Mouse (Mus musculus): Measurements from ENCODE around the gene Cxcl9.
"Not testable (repeated sequence)": the region's sequence is repeated elsewhere in the genome, so short reads cannot be mapped to it uniquely, and the experiment has no call there.

Gene Cxcl9

DNA sequence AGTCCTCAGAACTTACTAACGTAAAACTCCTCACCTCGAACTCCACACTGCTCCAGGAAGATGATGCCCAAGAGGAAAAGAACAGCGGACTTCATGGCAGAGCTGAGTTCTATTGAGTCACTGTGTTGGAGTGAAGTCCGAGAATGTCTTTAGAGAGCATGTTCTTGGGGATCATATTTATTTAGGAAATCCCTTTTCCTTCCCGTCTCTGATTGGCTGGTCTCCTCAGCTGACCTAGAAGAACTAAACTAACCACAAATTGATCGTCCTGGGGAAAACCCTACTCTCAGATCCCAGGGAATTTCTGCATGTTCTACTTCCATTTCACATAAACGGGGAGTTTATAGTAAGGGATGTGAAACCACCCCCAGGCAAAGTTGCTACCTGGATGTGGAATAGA is at the start of gene Cxcl9:
TSS of gene Cxcl9 (minus strand) at position 151 of the 400 bp plus-strand sequence.
- in situ Hi-C loops (cut with MboI; ENCODE audit: low sequenced_read_pairs), result no loop called here

DNA sequence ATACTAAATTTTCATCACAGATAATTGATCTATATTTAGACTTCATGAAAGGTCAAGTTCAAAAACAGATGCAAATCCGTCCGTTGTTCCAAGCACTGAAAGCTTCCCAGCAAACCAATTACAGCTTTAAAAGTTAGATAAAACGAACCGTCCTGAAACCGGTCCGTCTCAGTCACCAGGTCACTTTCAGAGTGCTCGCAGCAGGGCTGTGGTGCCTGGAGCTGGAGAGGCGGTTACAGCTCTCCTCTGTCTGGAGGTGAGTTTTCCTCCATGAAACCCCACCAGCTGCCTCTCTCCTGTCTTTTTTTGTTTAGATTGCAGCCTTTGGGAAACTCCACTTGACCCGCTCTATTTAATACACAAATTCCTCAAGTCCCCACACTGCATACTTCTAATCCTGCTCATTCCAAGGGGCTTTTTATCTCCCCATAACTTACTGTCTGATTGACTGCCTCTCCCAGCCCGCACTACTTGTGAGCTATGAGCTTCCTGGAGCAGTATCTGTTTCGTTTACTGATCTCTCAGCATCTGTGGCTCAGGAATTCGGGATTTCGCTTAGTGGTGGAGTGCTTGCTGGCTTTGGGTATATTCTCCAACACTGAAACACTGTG is 49.0 kb upstream of the Cxcl9 start:
- in situ Hi-C loops (cut with MboI; ENCODE audit: low sequenced_read_pairs), result no loop called here

DNA sequence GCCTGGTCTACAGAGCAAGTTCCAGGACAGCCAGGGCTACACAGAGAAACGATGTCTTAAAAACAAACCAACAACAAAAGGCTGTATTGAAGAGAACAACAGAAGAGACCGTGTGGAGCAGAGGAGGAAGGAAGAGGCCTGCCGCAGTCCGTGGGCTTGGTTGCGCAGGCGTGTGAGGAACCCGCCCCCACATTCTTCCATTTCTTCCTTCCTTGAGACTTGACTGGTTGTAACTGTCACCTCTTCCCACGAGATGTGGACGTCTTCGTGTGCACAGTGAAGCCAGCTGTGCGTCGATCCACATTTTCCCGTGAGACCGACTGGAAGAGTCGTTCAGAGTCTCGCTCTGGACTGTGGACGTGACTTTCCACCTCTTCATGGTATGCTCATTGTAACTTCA is 47.5 kb upstream of the Cxcl9 start:
- in situ Hi-C loops (cut with MboI; ENCODE audit: low sequenced_read_pairs), result no loop called here

DNA sequence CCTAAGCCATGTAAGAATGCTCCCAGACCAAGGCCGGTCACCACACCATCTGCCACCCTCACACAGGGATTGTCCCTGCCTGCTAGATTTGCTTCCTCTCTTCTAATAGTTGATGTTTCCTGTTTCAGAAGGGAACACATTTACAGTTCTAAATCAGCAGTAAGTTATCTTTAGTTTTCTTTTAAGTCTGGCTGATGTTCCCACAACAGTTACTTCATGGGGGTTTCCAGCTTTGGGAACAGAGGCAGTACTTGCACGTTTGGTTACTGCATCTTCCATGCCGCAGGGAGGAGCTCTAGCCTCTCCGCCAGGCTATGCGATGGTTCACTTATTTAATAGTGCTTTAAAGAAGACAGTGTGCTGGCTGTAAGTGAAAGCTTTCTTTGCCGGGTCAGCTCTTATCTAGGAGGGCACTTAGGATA is 46.9 kb upstream of the Cxcl9 start:
- in situ Hi-C loops (cut with MboI; ENCODE audit: low sequenced_read_pairs), result no loop called here

DNA sequence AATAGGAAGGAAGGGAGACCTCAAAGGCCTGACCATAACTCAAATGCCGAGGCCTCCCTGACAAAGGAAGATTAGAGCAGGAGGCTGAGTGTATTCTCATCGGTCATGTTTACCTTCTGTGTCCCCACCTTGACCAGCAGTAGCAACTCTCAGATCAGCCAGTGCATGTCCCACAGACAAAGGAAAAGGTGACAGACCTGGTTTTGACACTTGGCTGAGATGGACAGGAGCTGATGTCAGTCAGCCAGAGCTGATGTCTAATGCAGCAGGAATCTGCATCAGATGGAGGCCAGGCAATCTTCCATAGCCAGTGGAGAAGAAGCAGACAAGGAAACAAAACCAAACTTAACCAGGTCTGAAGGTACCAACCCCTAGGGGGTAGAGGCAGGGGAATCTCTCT is 44.7 kb upstream of the Cxcl9 start:
- in situ Hi-C loops (cut with MboI; ENCODE audit: low sequenced_read_pairs), result no loop called here

DNA sequence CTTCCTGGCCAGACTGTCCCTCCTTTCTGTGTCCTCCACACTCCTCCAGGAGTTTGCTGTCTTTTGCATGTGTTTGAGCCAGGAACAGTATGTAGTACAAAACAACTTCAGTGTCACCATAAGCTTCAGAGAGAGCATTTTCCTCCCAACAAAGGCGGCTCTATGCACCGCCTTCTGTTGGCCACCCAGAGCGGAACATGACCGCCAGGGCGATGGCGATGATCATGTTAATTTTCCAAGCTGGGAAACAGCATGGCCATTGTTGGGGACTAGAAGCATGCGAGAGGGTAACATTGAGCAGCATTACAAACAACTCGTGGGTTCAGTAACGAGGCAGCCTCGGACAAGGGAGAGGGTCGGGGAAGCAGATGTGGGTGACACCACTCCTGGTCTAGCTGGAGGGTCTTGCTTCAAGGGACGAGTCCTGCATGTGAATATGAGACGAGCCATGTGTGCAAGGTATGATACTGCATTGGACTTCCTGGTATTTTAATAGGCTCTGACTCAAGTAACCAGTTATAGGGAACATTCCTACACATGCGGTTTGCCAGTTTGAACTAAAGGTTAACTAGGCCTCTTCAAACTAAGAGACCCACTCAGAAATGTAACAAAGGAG is 43.6 kb upstream of the Cxcl9 start:
- in situ Hi-C loops (cut with MboI; ENCODE audit: low sequenced_read_pairs), result no loop called here

DNA sequence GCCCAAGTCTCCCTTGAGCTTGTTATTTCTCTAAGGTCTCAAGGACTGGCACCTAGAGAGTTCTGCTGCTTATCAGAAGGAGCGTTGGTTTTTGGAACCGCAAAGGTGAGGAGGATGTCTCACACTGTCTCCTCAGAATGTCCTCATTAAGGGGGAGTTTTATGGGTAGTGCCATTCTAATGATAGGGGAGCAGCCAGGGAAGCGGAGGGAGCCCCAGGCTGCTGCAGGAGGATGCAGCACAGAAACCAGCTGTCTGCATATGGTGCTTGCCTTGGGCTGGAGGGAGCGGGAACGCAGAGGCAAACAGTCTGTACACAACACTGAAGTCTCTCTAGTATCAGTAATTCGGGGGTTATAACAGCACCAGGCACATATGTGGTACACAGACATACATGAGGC is 43.0 kb upstream of the Cxcl9 start:
- in situ Hi-C loops (cut with MboI; ENCODE audit: low sequenced_read_pairs), result no loop called here

DNA sequence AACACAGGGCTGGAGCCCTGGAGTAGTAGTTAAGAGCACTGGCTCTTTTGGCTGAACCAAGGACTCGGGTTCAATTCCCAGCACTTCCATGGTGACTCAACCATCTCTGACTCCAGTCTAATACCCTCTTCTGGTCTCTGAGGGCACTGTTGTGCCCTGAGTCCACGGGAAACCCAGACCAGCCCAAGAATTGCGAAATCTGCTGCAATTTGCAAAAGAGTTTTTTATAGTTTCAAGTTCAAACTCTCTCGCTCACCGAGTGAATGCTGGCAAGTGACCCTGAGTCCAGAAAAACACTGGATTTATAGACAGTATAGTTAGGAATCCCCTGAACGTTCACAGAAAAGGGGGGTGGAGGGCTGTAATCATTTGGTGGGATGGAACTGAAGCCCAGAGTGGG is 42.5 kb upstream of the Cxcl9 start:
- in situ Hi-C loops (cut with MboI; ENCODE audit: low sequenced_read_pairs), result no loop called here

DNA sequence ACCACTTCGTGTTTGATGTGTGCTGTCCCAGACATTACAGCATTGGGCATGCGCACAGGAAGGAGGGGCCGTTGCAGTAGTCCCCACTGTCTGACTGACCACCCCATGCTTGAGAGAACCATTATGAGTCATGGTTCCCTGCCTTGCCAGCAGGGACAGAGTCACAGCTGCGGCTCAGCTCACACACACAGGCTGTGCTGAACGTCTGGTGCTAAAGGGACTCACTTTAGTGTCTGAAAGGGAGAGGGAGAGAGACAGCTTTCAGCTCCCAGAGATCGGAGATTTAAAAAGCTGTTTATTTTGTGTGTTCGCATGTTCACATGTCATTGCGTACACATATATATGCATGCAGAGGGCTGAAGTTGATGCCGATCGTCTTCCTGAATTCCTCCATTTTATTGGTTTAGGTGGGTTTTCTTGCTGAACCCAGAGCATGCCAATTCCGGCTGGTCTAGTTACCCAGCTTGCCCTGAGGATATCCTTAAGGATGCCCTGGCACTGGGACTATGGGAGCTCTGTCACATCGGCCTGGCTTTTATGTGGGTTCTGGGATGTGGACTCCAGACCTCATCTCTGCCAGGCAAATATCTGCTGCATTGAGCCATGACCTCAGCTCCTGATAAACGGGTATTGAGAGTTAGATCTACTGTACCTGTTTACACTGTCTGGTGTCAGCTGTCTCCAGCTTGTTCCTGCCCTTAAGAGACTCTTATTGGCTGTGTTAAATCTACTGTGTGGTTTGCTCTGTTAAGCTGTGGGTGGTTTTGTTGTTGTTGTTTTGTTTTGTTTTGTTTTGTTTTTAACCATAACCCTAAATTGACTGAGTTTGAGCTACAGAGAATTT is 41.5 kb upstream of the Cxcl9 start:
- in situ Hi-C loops (cut with MboI; ENCODE audit: low sequenced_read_pairs), result no loop called here

DNA sequence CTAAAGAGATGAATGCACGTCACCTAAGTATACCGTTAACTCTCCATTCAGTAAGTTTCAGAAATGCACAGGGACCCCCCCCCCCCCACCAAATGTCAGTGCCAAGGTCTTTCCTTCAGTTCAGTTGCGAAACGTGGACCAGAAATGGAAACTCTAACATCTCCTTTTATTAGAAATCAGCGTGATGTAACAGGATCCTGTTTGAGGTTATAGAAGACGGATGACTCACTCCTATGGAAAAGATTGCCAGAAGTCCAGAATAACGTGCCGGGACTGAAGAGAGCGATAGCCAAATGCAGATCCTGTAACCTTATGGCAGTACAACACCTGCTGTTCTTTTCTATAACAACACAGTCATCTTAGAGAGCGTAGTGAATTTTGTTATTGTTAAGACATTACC is 40.5 kb upstream of the Cxcl9 start:
- in situ Hi-C loops (cut with MboI; ENCODE audit: low sequenced_read_pairs), result no loop called here

DNA sequence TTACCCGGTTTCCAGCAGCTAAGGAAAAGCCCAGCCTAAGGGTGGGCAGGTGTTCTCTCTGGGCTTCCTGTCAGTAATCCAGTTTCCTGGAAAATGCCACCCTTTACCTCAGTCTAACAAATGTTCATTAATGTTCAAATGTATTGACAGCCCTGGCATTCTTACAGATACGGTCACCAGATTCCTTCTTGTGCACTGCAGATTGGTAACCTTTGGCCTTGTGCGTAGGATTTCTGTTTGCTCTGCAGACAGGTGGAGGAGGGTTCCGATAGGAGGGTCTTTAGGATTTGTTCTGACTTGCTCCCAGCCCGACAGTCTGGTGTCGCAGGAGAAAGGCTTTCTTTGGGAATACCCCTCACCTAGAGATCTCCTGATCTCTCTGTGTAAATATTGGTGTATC is 38.7 kb upstream of the Cxcl9 start:
- in situ Hi-C loops (cut with MboI; ENCODE audit: low sequenced_read_pairs), result no loop called here

DNA sequence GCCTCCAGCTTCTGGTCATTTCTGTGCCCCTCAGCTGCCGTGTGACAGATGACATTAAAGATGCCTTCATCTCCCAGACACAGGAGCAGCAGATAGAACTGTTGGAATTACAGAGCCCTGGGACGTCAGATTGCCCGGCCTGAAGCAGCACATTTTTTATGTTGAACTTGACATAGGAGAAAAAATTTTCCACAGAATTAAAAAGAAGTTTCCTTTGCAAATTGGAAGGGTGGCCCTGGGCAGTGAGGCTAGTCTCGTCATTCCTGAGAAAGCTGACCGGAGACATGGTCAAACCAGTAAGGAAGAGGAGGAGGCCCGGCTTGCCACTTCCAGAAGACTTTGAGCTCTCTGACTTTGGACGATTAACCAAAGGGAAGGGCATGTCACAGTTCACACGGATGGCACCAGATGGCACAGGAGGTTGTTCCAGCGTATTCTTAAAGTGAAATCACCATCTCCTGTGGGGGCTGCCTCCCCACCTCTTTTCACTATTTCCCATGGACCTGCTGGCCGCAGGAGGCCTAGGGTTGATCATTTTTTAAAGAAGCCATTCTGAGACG is 37.3 kb upstream of the Cxcl9 start:
- in situ Hi-C loops (cut with MboI; ENCODE audit: low sequenced_read_pairs), result no loop called here

DNA sequence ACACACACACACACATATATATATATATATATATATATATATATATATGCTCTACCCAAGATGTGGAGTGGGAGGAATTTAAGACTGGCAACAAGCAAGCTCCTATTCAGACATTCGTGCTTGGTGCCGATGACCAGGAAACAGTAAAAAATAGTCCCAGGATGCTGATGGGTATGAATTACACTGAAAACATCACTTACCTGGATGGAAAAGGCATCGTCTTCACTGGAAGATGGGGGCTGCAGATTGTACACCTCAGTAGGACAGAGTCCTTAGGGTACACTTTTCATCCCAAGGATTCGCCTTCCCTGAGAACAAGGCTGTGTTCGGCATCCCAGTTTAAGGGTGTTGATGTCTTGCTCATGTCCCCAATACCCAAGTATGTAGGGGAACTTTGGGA is 36.1 kb upstream of the Cxcl9 start:
- in situ Hi-C loops (cut with MboI; ENCODE audit: low sequenced_read_pairs), result no loop called here

DNA sequence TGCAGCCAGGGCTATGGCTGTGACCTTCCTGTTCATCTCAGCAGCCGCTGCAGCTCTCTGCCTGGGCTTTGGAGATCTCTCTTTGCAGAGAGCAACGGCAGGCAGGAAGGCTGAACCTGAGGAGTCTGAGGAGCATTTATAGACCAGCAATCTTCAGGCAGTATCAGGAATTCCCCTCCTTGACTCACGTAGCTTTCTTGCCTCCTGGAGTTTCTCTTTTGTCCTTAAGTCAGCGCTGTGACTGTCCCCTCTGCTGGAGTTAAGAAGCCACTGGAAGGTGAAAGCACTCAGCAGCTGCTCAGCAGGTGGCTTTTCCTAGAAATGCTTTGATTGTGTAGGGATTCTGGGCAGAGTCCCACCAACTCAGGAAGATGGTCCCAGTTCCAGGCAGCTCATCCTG is 35.3 kb upstream of the Cxcl9 start:
- in situ Hi-C loops (cut with MboI; ENCODE audit: low sequenced_read_pairs), result no loop called here

DNA sequence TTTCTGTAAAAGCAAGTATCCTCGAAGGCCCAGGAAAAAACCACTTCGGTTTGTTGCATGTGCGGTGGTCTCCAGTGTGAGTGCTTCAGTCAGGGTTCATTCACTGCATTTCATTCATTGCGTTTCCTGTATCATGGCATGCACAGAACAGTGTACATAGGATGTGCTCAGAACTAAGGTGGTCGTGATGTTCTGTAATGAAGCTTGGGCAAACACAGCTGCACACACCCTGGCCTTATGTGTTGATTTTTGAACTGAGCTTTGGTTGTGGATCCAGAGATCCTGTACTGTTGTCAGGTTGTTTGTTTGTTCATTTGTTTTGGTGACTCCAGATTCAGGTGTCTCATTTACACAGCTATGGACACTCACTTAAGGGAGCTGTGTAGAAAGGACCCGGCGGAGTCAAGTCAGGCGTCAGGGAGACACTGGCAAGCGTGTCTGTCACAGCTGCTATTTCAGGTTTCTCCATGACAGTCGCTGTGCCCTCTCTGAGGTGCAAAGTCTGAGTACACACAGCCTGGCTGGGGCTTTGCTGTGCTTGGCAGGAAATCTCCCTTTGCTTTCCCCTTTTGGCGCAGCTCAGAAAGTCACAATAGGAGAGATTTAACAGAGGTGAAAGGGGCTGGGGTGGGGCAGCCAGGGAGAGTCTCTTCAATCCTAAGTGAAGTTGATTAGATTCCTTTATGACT is 31.0 kb upstream of the Cxcl9 start:
- in situ Hi-C loops (cut with MboI; ENCODE audit: low sequenced_read_pairs), result no loop called here

DNA sequence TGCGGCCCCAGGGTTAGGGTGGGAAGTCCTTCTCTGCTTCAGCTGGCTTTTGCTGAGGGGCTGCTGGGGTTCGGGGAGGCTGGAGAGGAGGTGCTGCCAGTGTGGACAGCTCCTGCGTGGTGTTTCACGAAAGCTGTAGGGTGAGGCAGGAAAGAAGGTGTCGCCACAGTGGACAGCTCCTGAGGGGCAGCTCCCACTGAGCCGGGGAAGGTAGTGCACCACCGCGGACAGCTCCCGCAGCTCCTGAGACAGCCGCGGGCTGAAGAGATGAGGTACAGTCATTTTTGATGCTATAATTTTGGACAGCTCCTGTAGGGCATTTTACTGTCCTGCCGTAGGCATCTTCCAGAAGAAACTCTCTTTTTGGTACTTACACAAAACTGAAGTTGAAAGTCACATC is 30.2 kb upstream of the Cxcl9 start:
- in situ Hi-C loops (cut with MboI; ENCODE audit: low sequenced_read_pairs), result no loop called here

DNA sequence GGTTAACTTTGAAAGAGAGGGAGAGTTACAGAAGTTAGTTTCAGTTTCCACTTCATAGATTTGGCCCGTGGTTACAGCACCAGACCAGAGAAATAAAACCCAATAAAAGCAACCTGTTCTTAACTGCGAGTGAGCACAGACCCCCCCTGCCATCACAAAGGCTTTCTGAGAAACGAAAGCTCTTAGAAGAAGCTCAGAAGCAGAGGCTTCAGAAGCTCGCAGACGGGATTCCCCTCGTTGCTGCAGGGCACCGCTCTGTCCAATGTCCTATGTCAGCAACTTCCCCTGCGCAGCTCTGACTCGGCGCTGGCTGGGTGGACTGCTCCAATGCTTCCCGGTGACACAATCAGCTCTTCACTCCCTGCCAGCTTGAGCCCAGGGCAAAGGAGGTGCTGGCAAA is 25.6 kb upstream of the Cxcl9 start:
- in situ Hi-C loops (cut with MboI; ENCODE audit: low sequenced_read_pairs), result no loop called here

DNA sequence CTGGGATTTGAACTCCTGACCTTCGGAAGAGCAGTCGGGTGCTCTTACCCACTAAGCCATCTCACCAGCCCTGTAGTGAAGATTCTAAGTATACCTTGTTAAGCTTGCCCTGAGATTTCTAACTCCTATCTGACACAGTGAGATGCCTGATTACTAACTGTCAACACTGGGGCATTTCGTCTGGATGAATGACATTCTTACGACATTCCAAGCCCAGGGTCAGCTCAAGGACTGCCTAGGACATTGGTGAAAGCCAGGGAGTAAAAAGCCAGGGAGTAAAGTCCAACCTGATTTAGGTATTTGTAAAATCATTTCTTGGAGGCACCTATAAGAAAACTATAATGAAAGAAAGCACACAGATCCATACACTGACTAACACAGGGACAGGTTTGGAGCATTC is 24.8 kb upstream of the Cxcl9 start:
- in situ Hi-C loops (cut with MboI; ENCODE audit: low sequenced_read_pairs), result not testable (repeated sequence)

DNA sequence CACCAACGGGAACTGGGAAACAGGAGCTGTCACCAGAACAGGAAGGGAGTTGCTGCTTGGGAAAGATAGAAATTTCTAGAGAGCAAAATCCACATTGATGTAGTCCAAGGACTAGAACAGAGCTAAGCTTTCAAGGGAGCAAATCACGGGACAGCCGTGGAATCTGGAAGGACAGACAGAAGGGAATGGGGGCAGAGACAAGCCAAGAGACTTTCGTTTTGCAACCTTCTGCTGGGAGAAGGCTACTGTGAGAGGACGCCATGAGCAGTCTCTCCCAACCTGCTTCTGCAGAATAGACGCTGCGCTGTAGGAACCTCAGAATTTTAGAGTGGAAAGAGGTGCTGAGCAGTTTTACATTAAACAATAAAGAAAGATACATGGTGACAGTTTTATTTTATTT is 21.9 kb upstream of the Cxcl9 start:
- in situ Hi-C loops (cut with MboI; ENCODE audit: low sequenced_read_pairs), result no loop called here

DNA sequence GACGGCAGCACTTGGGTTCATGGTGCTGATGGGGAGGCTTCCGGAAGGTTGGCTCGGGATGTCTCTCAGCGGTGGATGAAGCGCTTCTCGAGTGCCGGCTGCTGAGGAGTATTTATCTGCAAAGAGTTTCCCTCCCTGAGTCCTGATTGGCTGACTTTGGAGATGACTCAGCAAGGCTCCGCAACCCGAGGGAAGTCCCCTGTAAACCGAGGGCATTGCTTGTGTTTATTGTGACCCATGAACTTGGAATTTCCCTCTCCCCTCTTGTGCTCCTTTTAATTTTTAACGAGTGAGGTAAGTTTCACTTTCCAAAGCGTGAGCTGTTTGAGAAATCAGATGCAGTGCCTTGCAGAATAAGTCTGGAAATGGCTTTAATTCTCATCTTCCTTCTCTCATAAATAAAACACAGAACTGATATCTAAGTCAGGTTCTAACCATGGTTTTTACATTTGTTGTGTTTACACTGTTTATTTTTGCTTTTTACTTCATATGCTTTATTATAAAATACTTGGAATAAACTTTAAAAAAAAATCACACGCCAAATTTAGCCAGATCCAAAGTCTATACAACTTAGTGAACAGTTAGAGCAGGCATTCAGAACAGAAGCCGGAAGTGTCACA is 21.0 kb upstream of the Cxcl9 start, which contains the start of gene Cxcl10:
TSS of gene Cxcl10 (minus strand) at position 96 of the 620 bp plus-strand sequence.
- in situ Hi-C loops (cut with MboI; ENCODE audit: low sequenced_read_pairs), result no loop called here

DNA sequence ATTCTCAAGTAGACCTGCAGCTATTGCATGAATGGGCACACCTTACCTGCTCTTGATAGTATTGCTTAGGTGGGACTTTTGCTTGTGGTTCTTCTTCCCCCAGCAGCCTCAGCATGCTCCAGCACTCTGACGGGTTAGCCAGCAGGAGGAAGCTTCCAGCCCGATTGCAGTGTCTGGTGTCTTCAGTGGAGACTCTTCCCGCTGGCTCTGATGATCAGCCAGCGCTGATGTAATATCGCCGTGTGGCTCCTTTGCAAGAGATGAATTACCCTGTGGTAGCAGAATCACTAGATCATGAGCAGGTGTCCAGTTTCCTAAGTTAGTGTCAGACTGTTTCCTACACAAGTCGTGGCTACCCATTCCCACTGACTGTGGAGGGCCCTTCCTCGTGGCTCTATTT is 17.1 kb upstream of the Cxcl9 start:
- in situ Hi-C loops (cut with MboI; ENCODE audit: low sequenced_read_pairs), result no loop called here
